11 mouse cellular contexts compared by ENCODE assay signal in the genomic region with DNA sequence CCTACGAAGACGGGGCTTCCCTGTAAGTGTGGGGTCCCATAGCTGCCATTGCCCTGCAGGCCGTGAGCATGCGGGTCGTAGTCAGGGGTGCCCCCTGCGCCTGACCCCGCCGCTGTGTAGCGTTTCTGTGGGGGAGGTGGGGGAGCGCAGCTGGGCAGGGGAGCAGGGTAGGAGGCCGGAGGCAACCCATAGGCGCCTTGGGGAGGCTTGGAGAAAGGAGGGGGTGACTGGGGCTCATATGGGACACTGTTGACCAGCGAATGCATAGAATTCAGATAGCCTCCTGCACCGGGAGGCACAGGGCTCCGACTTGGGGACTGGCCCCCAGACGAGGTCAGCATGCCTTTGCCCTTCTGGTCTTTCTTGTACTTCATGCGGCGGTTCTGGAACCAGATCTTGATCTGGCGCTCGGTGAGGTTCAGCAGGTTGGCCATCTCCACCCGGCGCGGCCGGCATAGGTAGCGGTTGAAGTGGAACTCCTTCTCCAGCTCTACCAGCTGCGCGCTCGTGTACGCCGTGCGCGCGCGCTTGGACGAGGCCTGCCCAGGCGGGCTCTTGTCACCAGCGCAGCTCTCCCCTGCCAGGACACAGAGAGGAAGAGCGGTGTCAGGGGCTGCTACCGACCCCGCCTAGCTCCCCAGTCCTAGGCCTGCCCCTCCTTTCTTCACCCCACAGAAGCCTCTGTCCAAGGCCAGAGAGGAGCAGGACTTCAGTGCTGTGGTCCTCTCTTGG. TPM values are rescaled to one million over a fixed set of nuclear protein-coding genes. Genes with fewer than 3 reads are reported as not detected.
DNase-seq lines count a peak whose midpoint lies in the region; ATAC-seq lines count a peak whose summit lies in the region.
"Had no signal": no experiment of that assay in that cellular context is flagged by ENCODE, and none has a peak within 500 bp of the region (broad histone marks: within the 10 kb centered on the region; RNA-seq: fewer than 3 reads in every experiment).

No protein-coding gene starts in this region.

- peak; percentile 5; the same call in 1 of the 2 replicates for ATAC-seq in heart, embryonic 13.5 days (ENCODE audit: extremely low read depth, insufficient number of reproducible peaks, low FRiP score, low TSS enrichment)
- no peak for ATAC-seq in embryonic facial prominence, embryonic 12.5 days (ENCODE audit: insufficient number of reproducible peaks, insufficient read depth, low FRiP score, low TSS enrichment)
- ATAC-seq in kidney, embryonic 16.5 days (ENCODE audit: low FRiP score, low TSS enrichment) = peak; percentile 29
- ATAC-seq in neural tube, embryonic 12.5 days (ENCODE audit: low FRiP score, low read depth) = no peak
- ATAC-seq in monocyte, adult 5-6 weeks (replicated peaks; ENCODE audit: insufficient number of reproducible peaks, low FRiP score, low TSS enrichment, poor library complexity, severe bottlenecking) = no peak
- ATAC-seq: forebrain, embryonic 15.5 days had no signal

- peak overlapping the region; percentile 59 for H3K9ac ChIP-seq in heart, embryonic 13.5 days
- H3K9ac ChIP-seq in embryonic facial prominence, embryonic 12.5 days = no peak overlapping the region
- peak overlapping the region; percentile 55 for H3K9ac ChIP-seq in kidney, embryonic 16.5 days (replicated peaks; ENCODE audit: low read length)
- H3K9ac ChIP-seq in neural tube, embryonic 12.5 days = peak overlapping the region; percentile 99
- H3K9ac ChIP-seq: forebrain, embryonic 15.5 days had no signal

- no peaks in the 10 kb centered on the region for H3K9me3 ChIP-seq in heart, embryonic 13.5 days
- H3K9me3 ChIP-seq in embryonic facial prominence, embryonic 12.5 days = no peaks in the 10 kb centered on the region
- no peaks in the 10 kb centered on the region for H3K9me3 ChIP-seq in kidney, embryonic 16.5 days (ENCODE audit: low read length)
- no peaks in the 10 kb centered on the region for H3K9me3 ChIP-seq in neural tube, embryonic 12.5 days
- H3K9me3 ChIP-seq: forebrain, embryonic 15.5 days had no signal

- WGBS in heart, embryonic 13.5 days = 5% methylated on average over 40 of the region's 40 CpGs
- WGBS in embryonic facial prominence, embryonic 12.5 days = 2% methylated on average over 40 of the region's 40 CpGs
- WGBS in kidney, embryonic 16.5 days = 16% methylated on average over 40 of the region's 40 CpGs
- WGBS in neural tube, embryonic 12.5 days = 2% methylated on average over 40 of the region's 40 CpGs

- H3K27ac ChIP-seq in heart, embryonic 13.5 days (replicated peaks) = peak overlapping the region; percentile 74
- peak overlapping the region; percentile 24; the same call in 1 of the 2 replicates for H3K27ac ChIP-seq in embryonic facial prominence, embryonic 12.5 days
- peak overlapping the region; percentile 85 for H3K27ac ChIP-seq in kidney, embryonic 16.5 days (ENCODE audit: low read length)
- H3K27ac ChIP-seq in neural tube, embryonic 12.5 days = peak overlapping the region; percentile 96
- H3K27ac ChIP-seq: forebrain, embryonic 15.5 days had no signal

- H3K4me1 ChIP-seq in heart, embryonic 13.5 days = peaks cover 21% of the 10 kb centered on the region
- peaks cover 7% of the 10 kb centered on the region; the same call in 1 of the 2 replicates for H3K4me1 ChIP-seq in embryonic facial prominence, embryonic 12.5 days
- H3K4me1 ChIP-seq in kidney, embryonic 16.5 days (ENCODE audit: insufficient read depth, low read length) = peaks cover 95% of the 10 kb centered on the region
- peaks cover 83% of the 10 kb centered on the region for H3K4me1 ChIP-seq in neural tube, embryonic 12.5 days

- peaks cover 98% of the 10 kb centered on the region for H3K27me3 ChIP-seq in heart, embryonic 13.5 days (replicated peaks)
- H3K27me3 ChIP-seq in embryonic facial prominence, embryonic 12.5 days = peaks cover 88% of the 10 kb centered on the region
- H3K27me3 ChIP-seq in kidney, embryonic 16.5 days (ENCODE audit: insufficient read depth, low read length) = no peaks in the 10 kb centered on the region
- no peaks in the 10 kb centered on the region for H3K27me3 ChIP-seq in neural tube, embryonic 12.5 days (replicated peaks)

- no peaks in the 10 kb centered on the region for H3K36me3 ChIP-seq in heart, embryonic 13.5 days
- no peaks in the 10 kb centered on the region for H3K36me3 ChIP-seq in embryonic facial prominence, embryonic 12.5 days
- peaks cover 7% of the 10 kb centered on the region; the same call in 1 of the 2 replicates for H3K36me3 ChIP-seq in kidney, embryonic 16.5 days (ENCODE audit: insufficient read depth, low read length)
- H3K36me3 ChIP-seq in neural tube, embryonic 12.5 days = peaks cover 21% of the 10 kb centered on the region
- H3K36me3 ChIP-seq: forebrain, embryonic 15.5 days had no signal

- no peak for DNase-seq in heart, adult 18-20 months
- DNase-seq in cerebellum, adult 11 months = no peak
- no peak for DNase-seq in thymus, postnatal 0 days (ENCODE audit: low spot score)
- DNase-seq: left cerebral cortex, postnatal 4 days; right cerebral cortex, postnatal 14 days had no signal

- peak overlapping the region; percentile 25 for H3K4me3 ChIP-seq in heart, embryonic 13.5 days
- H3K4me3 ChIP-seq in embryonic facial prominence, embryonic 12.5 days = peak overlapping the region; percentile 15
- H3K4me3 ChIP-seq in kidney, embryonic 16.5 days (ENCODE audit: low read length) = peak overlapping the region; percentile 16
- peak overlapping the region; percentile 31 for H3K4me3 ChIP-seq in neural tube, embryonic 12.5 days
- H3K4me3 ChIP-seq: forebrain, embryonic 15.5 days had no signal

- H3K4me2 ChIP-seq in heart, embryonic 13.5 days = peak overlapping the region; percentile 44
- peak overlapping the region; percentile 34 for H3K4me2 ChIP-seq in embryonic facial prominence, embryonic 12.5 days (replicated peaks)
- H3K4me2 ChIP-seq in kidney, embryonic 16.5 days (replicated peaks; ENCODE audit: low read depth, low read length) = peak overlapping the region; percentile 37
- peak overlapping the region; percentile 99 for H3K4me2 ChIP-seq in neural tube, embryonic 12.5 days (replicated peaks)
- H3K4me2 ChIP-seq: forebrain, embryonic 15.5 days had no signal

RNA-seq across cellular contexts. Expression of gene Hoxa2, which starts 5.7 kb away (rescaled TPM):
- polyA plus RNA-seq in heart, embryonic 13.5 days (2015; fragmentation: Nextera tagmentation; extraction: Ambion mirVana) = 1.5 and 2.5 TPM in 2 replicates
- under 1 TPM; 0.15 TPM for total RNA-seq in heart, adult 18-20 months (2021)
- 15.1 and 18.2 TPM in 2 replicates for polyA plus RNA-seq in embryonic facial prominence, embryonic 12.5 days (2016; fragmentation: Nextera tagmentation; extraction: Ambion mirVana)
- 2.1 and 2.6 TPM in 2 replicates for polyA plus RNA-seq in kidney, embryonic 16.5 days (2015; fragmentation: Nextera tagmentation; extraction: Ambion mirVana)
- 25.6 and 34.2 TPM in 2 replicates for polyA plus RNA-seq in neural tube, embryonic 12.5 days (2016; fragmentation: Nextera tagmentation; extraction: Ambion mirVana)
- not detected in 3 replicates for total RNA-seq in monocyte, adult 5-6 weeks (2017)
- polyA plus RNA-seq in thymus, postnatal 0 days (2015; fragmentation: Nextera tagmentation; extraction: Ambion mirVana) = 5.1 and 5.4 TPM in 2 replicates
- total RNA-seq: left cerebral cortex, postnatal 4 days had no signal
- polyA plus RNA-seq: forebrain, embryonic 15.5 days had no signal

RNA-seq across cellular contexts. Expression of gene 5730596B20Rik, which starts 7.0 kb away (rescaled TPM):
- polyA plus RNA-seq in heart, embryonic 13.5 days (2015; fragmentation: Nextera tagmentation; extraction: Ambion mirVana) = 0.15 and 0.33 TPM in 2 replicates
- not detected for total RNA-seq in heart, adult 18-20 months (2021)
- 0.17 and 0.35 TPM in 2 replicates for polyA plus RNA-seq in embryonic facial prominence, embryonic 12.5 days (2016; fragmentation: Nextera tagmentation; extraction: Ambion mirVana)
- polyA plus RNA-seq in kidney, embryonic 16.5 days (2015; fragmentation: Nextera tagmentation; extraction: Ambion mirVana) = 1.7 and 2.5 TPM in 2 replicates
- 6.4 and 7.0 TPM in 2 replicates for polyA plus RNA-seq in neural tube, embryonic 12.5 days (2016; fragmentation: Nextera tagmentation; extraction: Ambion mirVana)
- total RNA-seq in monocyte, adult 5-6 weeks (2017) = not detected in 3 replicates
- polyA plus RNA-seq in thymus, postnatal 0 days (2015; fragmentation: Nextera tagmentation; extraction: Ambion mirVana) = 0.24 and 0.25 TPM in 2 replicates
- total RNA-seq: left cerebral cortex, postnatal 4 days had no signal
- polyA plus RNA-seq: forebrain, embryonic 15.5 days had no signal

RNA-seq across cellular contexts. Expression of gene Hoxa1, which starts 12.2 kb away (rescaled TPM):
- 0.97 and 1.6 TPM in 2 replicates for polyA plus RNA-seq in heart, embryonic 13.5 days (2015; fragmentation: Nextera tagmentation; extraction: Ambion mirVana)
- under 1 TPM; 0.12 to 0.23 TPM for total RNA-seq in heart, adult 18-20 months (2021)
- 0.71 and 0.77 TPM in 2 replicates for polyA plus RNA-seq in embryonic facial prominence, embryonic 12.5 days (2016; fragmentation: Nextera tagmentation; extraction: Ambion mirVana)
- 0.81 and 0.82 TPM in 2 replicates for polyA plus RNA-seq in kidney, embryonic 16.5 days (2015; fragmentation: Nextera tagmentation; extraction: Ambion mirVana)
- polyA plus RNA-seq in neural tube, embryonic 12.5 days (2016; fragmentation: Nextera tagmentation; extraction: Ambion mirVana) = 4.7 and 5.0 TPM in 2 replicates
- not detected in 3 replicates for total RNA-seq in monocyte, adult 5-6 weeks (2017)
- polyA plus RNA-seq in thymus, postnatal 0 days (2015; fragmentation: Nextera tagmentation; extraction: Ambion mirVana) = 0.44 and 0.45 TPM in 2 replicates
- total RNA-seq: left cerebral cortex, postnatal 4 days had no signal
- polyA plus RNA-seq: forebrain, embryonic 15.5 days had no signal

RNA-seq across cellular contexts. Expression of gene Hoxa4, which starts 21.2 kb away (rescaled TPM):
- 0.71 and 0.74 TPM in 2 replicates for polyA plus RNA-seq in heart, embryonic 13.5 days (2015; fragmentation: Nextera tagmentation; extraction: Ambion mirVana)
- total RNA-seq in heart, adult 18-20 months (2021) = under 1 TPM in 1 of 2 experiments, not detected in 1; 0.41 TPM
- 0.14 TPM in 1 of 2 replicates, not detected in the other for polyA plus RNA-seq in embryonic facial prominence, embryonic 12.5 days (2016; fragmentation: Nextera tagmentation; extraction: Ambion mirVana)
- polyA plus RNA-seq in kidney, embryonic 16.5 days (2015; fragmentation: Nextera tagmentation; extraction: Ambion mirVana) = 1.2 and 1.4 TPM in 2 replicates
- 7.1 and 9.7 TPM in 2 replicates for polyA plus RNA-seq in neural tube, embryonic 12.5 days (2016; fragmentation: Nextera tagmentation; extraction: Ambion mirVana)
- not detected in 3 replicates for total RNA-seq in monocyte, adult 5-6 weeks (2017)
- 0.27 and 0.39 TPM in 2 replicates for polyA plus RNA-seq in thymus, postnatal 0 days (2015; fragmentation: Nextera tagmentation; extraction: Ambion mirVana)
- total RNA-seq: left cerebral cortex, postnatal 4 days had no signal
- polyA plus RNA-seq: forebrain, embryonic 15.5 days had no signal

RNA-seq across cellular contexts. Expression of gene Hoxa5, which starts 34.1 kb away (rescaled TPM):
- 3.6 and 5.9 TPM in 2 replicates for polyA plus RNA-seq in heart, embryonic 13.5 days (2015; fragmentation: Nextera tagmentation; extraction: Ambion mirVana)
- total RNA-seq in heart, adult 18-20 months (2021) = under 1 TPM; 0.40 to 0.59 TPM
- 0.33 and 0.34 TPM in 2 replicates for polyA plus RNA-seq in embryonic facial prominence, embryonic 12.5 days (2016; fragmentation: Nextera tagmentation; extraction: Ambion mirVana)
- 9.0 and 9.5 TPM in 2 replicates for polyA plus RNA-seq in kidney, embryonic 16.5 days (2015; fragmentation: Nextera tagmentation; extraction: Ambion mirVana)
- 72.6 and 76.1 TPM in 2 replicates for polyA plus RNA-seq in neural tube, embryonic 12.5 days (2016; fragmentation: Nextera tagmentation; extraction: Ambion mirVana)
- total RNA-seq in monocyte, adult 5-6 weeks (2017) = 0.39 TPM in 1 of 3 replicates, not detected in the others
- 0.06 and 0.21 TPM in 2 replicates for polyA plus RNA-seq in thymus, postnatal 0 days (2015; fragmentation: Nextera tagmentation; extraction: Ambion mirVana)
- total RNA-seq: left cerebral cortex, postnatal 4 days had no signal
- polyA plus RNA-seq: forebrain, embryonic 15.5 days had no signal

Comparison
In these comparisons a context has a peak if more than half of its experiments do, and no peak if none do; other contexts are left out.
1. ATAC-seq: peak in heart, embryonic 13.5 days (single experiment) and kidney, embryonic 16.5 days (single experiment); none in embryonic facial prominence, embryonic 12.5 days (single experiment), neural tube, embryonic 12.5 days (single experiment) and monocyte, adult 5-6 weeks (single experiment).
2. H3K27ac ChIP-seq: peak in every context shown above with its lines; median percentile 96 in neural tube, embryonic 12.5 days; 85 in kidney, embryonic 16.5 days; 74 in heart, embryonic 13.5 days; 24 in embryonic facial prominence, embryonic 12.5 days.
3. H3K4me2 ChIP-seq: peak in every context shown above with its lines; median percentile 99 in neural tube, embryonic 12.5 days; 44 in heart, embryonic 13.5 days; 37 in kidney, embryonic 16.5 days; 34 in embryonic facial prominence, embryonic 12.5 days.
4. Peak in every context shown above with its lines, with median percentiles within 50 percentile points of each other: H3K4me3 ChIP-seq.